In genomic region chr12:9166218-9166908, GRCm38 (mm10) we compare ENCODE assay signal across 9 mouse cellular contexts.
A peak's percentile ranks its signal among the peaks of the same experiment; 100 is the strongest.
DNase-seq lines count a peak whose midpoint lies in the region; ATAC-seq and TF ChIP-seq lines count a peak whose summit lies in the region.
"Had no signal": no experiment of that assay in that cellular context is flagged by ENCODE, and none has a peak within 500 bp of the region (broad histone marks: within the 10 kb centered on the region; RNA-seq: fewer than 3 reads in every experiment).

No protein-coding gene starts in this region.

- no peaks in the 10 kb centered on the region for H3K27me3 ChIP-seq in intestine, embryonic 15.5 days (replicated peaks)
- H3K27me3 ChIP-seq in limb, embryonic 14.5 days (ENCODE audit: control insufficient read depth, insufficient read depth, low read length) = no peaks in the 10 kb centered on the region

- H3K9ac ChIP-seq in intestine, embryonic 15.5 days = no peak overlapping the region
- no peak overlapping the region for H3K9ac ChIP-seq in limb, embryonic 14.5 days (ENCODE audit: low read depth, low read length, severe bottlenecking)

- H3K27ac ChIP-seq in intestine, embryonic 15.5 days = no peak overlapping the region
- no peak overlapping the region for H3K27ac ChIP-seq in limb, embryonic 14.5 days (replicated peaks; ENCODE audit: low read depth, low read length)

- H3K36me3 ChIP-seq in intestine, embryonic 15.5 days = no peaks in the 10 kb centered on the region
- no peaks in the 10 kb centered on the region for H3K36me3 ChIP-seq in limb, embryonic 14.5 days (ENCODE audit: control insufficient read depth, insufficient read depth, low read length)

- H3K9me3 ChIP-seq in intestine, embryonic 15.5 days = no peaks in the 10 kb centered on the region
- no peaks in the 10 kb centered on the region for H3K9me3 ChIP-seq in limb, embryonic 14.5 days (ENCODE audit: control insufficient read depth, low read length)

- H3K4me1 ChIP-seq in intestine, embryonic 15.5 days (replicated peaks) = no peaks in the 10 kb centered on the region
- H3K4me1 ChIP-seq in limb, embryonic 14.5 days (ENCODE audit: control insufficient read depth, insufficient read depth, low read length) = peaks cover 7% of the 10 kb centered on the region; the same call in 1 of the 2 replicates

- no peak for TF ChIP-seq POLR2A in limb, embryonic 14.5 days (IDR thresholded peaks at IDR 0.05; ENCODE audit: borderline replicate concordance, extremely low read depth, insufficient read depth, insufficient read length)

- WGBS in intestine, embryonic 15.5 days = 56% methylated on average over 10 of the region's 10 CpGs
- WGBS in limb, embryonic 14.5 days = 21% methylated on average over 10 of the region's 10 CpGs

- ATAC-seq in intestine, embryonic 15.5 days = peak; percentile 80
- ATAC-seq in limb, embryonic 14.5 days (ENCODE audit: low FRiP score, low read depth) = peak; percentile 91

- H3K4me2 ChIP-seq in intestine, embryonic 15.5 days (replicated peaks) = no peak overlapping the region
- H3K4me2 ChIP-seq in limb, embryonic 14.5 days (replicated peaks; ENCODE audit: low read depth, low read length, severe bottlenecking) = no peak overlapping the region

- H3K4me3 ChIP-seq in intestine, embryonic 15.5 days (replicated peaks) = no peak overlapping the region
- H3K4me3 ChIP-seq in limb, embryonic 14.5 days (replicated peaks; ENCODE audit: low read length) = no peak overlapping the region
- H3K4me3 ChIP-seq: erythroblast, embryonic 14.5 days had no signal

- peak; percentile 30 to 43 for DNase-seq in right cerebral cortex, postnatal 10 days (ENCODE audit: low spot score in 2 of 2)
- DNase-seq in right cerebral cortex, postnatal 36 days (ENCODE audit: low spot score in 2 of 2) = no peak
- peak; percentile 16 to 40 for DNase-seq in adrenal gland, postnatal 36 days
- DNase-seq in forelimb bud, embryonic 11.5 days (ENCODE audit: low read depth, low spot score) = peak; percentile 86
- DNase-seq in limb, embryonic 14.5 days (ENCODE audit: low spot score) = peak; percentile 90
- peak; percentile 74 for DNase-seq in neural tube, embryonic 10.5 days (ENCODE audit: extremely low spot score, low spot score)
- DNase-seq in cerebellum, adult 9-10 months = no peak

Comparison
In these comparisons a context has a peak if more than half of its experiments do, and no peak if none do; other contexts are left out.
1. DNase-seq: peak in right cerebral cortex, postnatal 10 days (2 of 2), adrenal gland, postnatal 36 days (2 of 2), forelimb bud, embryonic 11.5 days (single experiment), limb, embryonic 14.5 days (single experiment) and neural tube, embryonic 10.5 days (single experiment); none in right cerebral cortex, postnatal 36 days (0 of 2) and cerebellum, adult 9-10 months (single experiment).